Mouse (Mus musculus): ENCODE results near the gene Fgd3. TPM values are rescaled to one million over a fixed set of nuclear protein-coding genes. Genes with fewer than 3 reads are reported as not detected.

The Fgd3 gene
- total and polyA plus RNA-seq, 3 experiments, result 8.7 to 16.1 (median 14.5) TPM

DNA sequence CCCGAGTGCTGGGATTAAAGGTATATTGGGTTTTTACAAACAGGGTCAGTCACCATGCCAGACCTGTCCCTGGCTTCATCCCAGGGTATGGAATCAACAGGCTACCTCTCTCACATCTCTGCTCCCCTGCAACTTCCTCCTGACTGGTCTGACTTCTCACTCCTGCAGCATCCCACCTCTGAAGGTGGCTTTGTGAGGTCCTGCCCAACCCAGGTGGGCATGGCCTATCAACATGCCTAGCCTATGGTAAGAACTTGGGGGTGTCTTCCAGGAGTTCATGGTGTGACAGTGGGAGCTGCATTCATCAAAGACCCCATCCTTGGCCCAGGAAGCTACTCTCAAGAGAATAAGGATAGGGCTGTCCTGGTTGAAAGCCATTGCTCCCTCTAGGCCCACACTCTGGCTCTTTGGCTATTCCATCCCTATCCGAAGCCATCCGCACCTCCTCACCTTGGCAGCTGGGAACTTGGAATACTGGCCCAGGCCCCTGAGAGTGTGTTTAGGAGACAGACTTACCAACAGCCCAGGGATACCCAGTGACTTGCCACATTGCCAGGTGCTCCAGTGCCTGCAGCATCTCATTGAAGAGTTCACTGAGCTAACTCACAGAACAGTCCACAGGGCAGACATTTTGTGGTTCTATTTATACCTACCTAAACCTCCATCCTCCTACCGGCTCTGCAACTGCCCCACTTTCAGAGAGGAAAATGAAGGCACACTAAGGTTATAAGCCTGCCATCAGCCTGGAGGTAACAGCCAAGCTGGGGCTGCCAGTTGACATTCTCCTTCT is 107.2 kb downstream of the Fgd3 start:
- H3K9me3 ChIP-seq (replicated peaks; ENCODE audit: low read length), result no peaks in the 10 kb centered on the region
- H3K36me3 ChIP-seq (replicated peaks in 1 of 2; ENCODE audit: control insufficient read depth in 1 of 2, insufficient read depth in 1 of 2, low read length in 1 of 2), result no peaks in the 10 kb centered on the region
- TF ChIP-seq JUND (conservative IDR thresholded peaks at IDR 0.05; ENCODE audit: low read depth, low read length) (no peak), MYC (IDR thresholded peaks at IDR 0.05; ENCODE audit: low read depth, low read length) (no peak), TBP (conservative IDR thresholded peaks at IDR 0.05; ENCODE audit: low read depth, low read length) (no peak), ZKSCAN1 (IDR thresholded peaks at IDR 0.05; ENCODE audit: borderline replicate concordance, low read depth, low read length) (no peak), JUN (IDR thresholded peaks at IDR 0.05; ENCODE audit: insufficient read depth, low read depth, low read length) (no peak), CHD1 (IDR thresholded peaks at IDR 0.05; ENCODE audit: low read depth, low read length) (no peak), MAFK (IDR thresholded peaks at IDR 0.05; ENCODE audit: insufficient replicate concordance, low read length) (no peak), MXI1 (IDR thresholded peaks at IDR 0.05; ENCODE audit: low read depth, low read length) (no peak), MAZ (IDR thresholded peaks at IDR 0.05; ENCODE audit: low read depth, low read length) (no peak), ETS1 (conservative IDR thresholded peaks at IDR 0.05; ENCODE audit: low read depth, low read length) (no peak), POLR2AphosphoS2 (IDR thresholded peaks at IDR 0.05; ENCODE audit: low read depth, low read length) (no peak), MAX (IDR thresholded peaks at IDR 0.05; ENCODE audit: low read length) (no peak), RAD21 (IDR thresholded peaks at IDR 0.05; ENCODE audit: low read depth, low read length) (no peak), USF2 (conservative IDR thresholded peaks at IDR 0.05; ENCODE audit: low read depth, low read length) (no peak), RCOR1 (conservative IDR thresholded peaks at IDR 0.05; ENCODE audit: low read depth, low read length) (no peak), NELFE (IDR thresholded peaks at IDR 0.05; ENCODE audit: low read depth, low read length) (no peak), IRF4 (IDR thresholded peaks at IDR 0.05; ENCODE audit: low read depth, low read length) (no peak)
- in situ Hi-C loops (cut with MboI; ENCODE audit: low pct_ligation_motif_present, low pct_unique_long_range_greater_than_20kb, low sequenced_read_pairs), result no loop called here
- no peaks in the 10 kb centered on the region for H3K79me2 ChIP-seq (replicated peaks; ENCODE audit: control insufficient read depth, extremely low read depth, insufficient read depth, poor library complexity, severe bottlenecking)
- H3K4me1 ChIP-seq (ENCODE audit: control insufficient read depth in 1 of 2, insufficient read depth in 2 of 2), result peaks cover 0 to 21% of the 10 kb centered on the region in 2 experiments; a peak in 2 of 4 replicates
- peaks cover 26% of the 10 kb centered on the region for H3K27me3 ChIP-seq (replicated peaks)
- no peak overlapping the region for H3K4me2 ChIP-seq (ENCODE audit: insufficient read depth, low read depth, poor library complexity, severe bottlenecking)
- H3K27ac ChIP-seq (ENCODE audit: insufficient read depth, low read depth), result no peak overlapping the region
- DNase-seq (ENCODE audit: extremely low read depth), result no peak
- H3K9ac ChIP-seq (ENCODE audit: insufficient read depth, low read depth), result no peak overlapping the region
- dilution Hi-C loops (cut with MboI; ENCODE audit: extremely low pct_ligation_motif_present, extremely low pct_unique_long_range_greater_than_20kb, low sequenced_read_pairs), result no loop called here
- H3K4me3 ChIP-seq (replicated peaks in 1 of 3; ENCODE audit: low read depth in 2 of 3, low read length in 2 of 3, poor library complexity in 1 of 3), result no peak overlapping the region

Other genes with a start within 250 kb of the Fgd3 start
- 0.04 TPM in 1 of 2 replicates, not detected in the other for gene Wnk2, start 172.3 kb downstream of the Fgd3 start, total RNA-seq (2012; rRNA removed)
- not detected in 2 replicates for gene Wnk2, start 172.3 kb downstream of the Fgd3 start, total RNA-seq (2014; rRNA removed)
- gene Wnk2, start 172.3 kb downstream of the Fgd3 start, polyA plus RNA-seq (2012; ENCODE audit: insufficient read length, low read depth), result not detected in 2 replicates
- gene Ninj1, start 132.8 kb downstream of the Fgd3 start, total RNA-seq (2012; rRNA removed), result 12.7 and 14.2 TPM in 2 replicates
- 18.8 and 21.2 TPM in 2 replicates for gene Ninj1, start 132.8 kb downstream of the Fgd3 start, total RNA-seq (2014; rRNA removed)
- 24.9 and 25.2 TPM in 2 replicates for gene Ninj1, start 132.8 kb downstream of the Fgd3 start, polyA plus RNA-seq (2012; ENCODE audit: insufficient read length, low read depth)
- 4.9 and 5.2 TPM in 2 replicates for gene Card19, start 104.3 kb downstream of the Fgd3 start, total RNA-seq (2012; rRNA removed)
- gene Card19, start 104.3 kb downstream of the Fgd3 start, total RNA-seq (2014; rRNA removed), result 3.8 and 3.9 TPM in 2 replicates
- 5.7 and 9.3 TPM in 2 replicates for gene Card19, start 104.3 kb downstream of the Fgd3 start, polyA plus RNA-seq (2012; ENCODE audit: insufficient read length, low read depth)
- gene Susd3, start 71.6 kb downstream of the Fgd3 start, total RNA-seq (2012; rRNA removed), result 7.7 and 12.0 TPM in 2 replicates
- 19.0 and 24.2 TPM in 2 replicates for gene Susd3, start 71.6 kb downstream of the Fgd3 start, total RNA-seq (2014; rRNA removed)
- gene Susd3, start 71.6 kb downstream of the Fgd3 start, polyA plus RNA-seq (2012; ENCODE audit: insufficient read length, low read depth), result 6.0 and 8.2 TPM in 2 replicates
- 21.0 and 21.3 TPM in 2 replicates for gene Bicd2, start 21.3 kb upstream of the Fgd3 start, total RNA-seq (2012; rRNA removed)
- 16.9 and 18.0 TPM in 2 replicates for gene Bicd2, start 21.3 kb upstream of the Fgd3 start, total RNA-seq (2014; rRNA removed)
- 26.5 and 27.0 TPM in 2 replicates for gene Bicd2, start 21.3 kb upstream of the Fgd3 start, polyA plus RNA-seq (2012; ENCODE audit: insufficient read length, low read depth)
- 8.7 and 11.4 TPM in 2 replicates for gene Ippk, start 100.9 kb upstream of the Fgd3 start, total RNA-seq (2012; rRNA removed)
- gene Ippk, start 100.9 kb upstream of the Fgd3 start, total RNA-seq (2014; rRNA removed), result 21.5 and 23.6 TPM in 2 replicates
- gene Ippk, start 100.9 kb upstream of the Fgd3 start, polyA plus RNA-seq (2012; ENCODE audit: insufficient read length, low read depth), result 9.0 and 10.3 TPM in 2 replicates
- gene Tes3-ps, start 173.0 kb upstream of the Fgd3 start, total RNA-seq (2012; rRNA removed), result 0.25 TPM in 2 replicates
- 2.3 and 2.5 TPM in 2 replicates for gene Tes3-ps, start 173.0 kb upstream of the Fgd3 start, total RNA-seq (2014; rRNA removed)
- gene Tes3-ps, start 173.0 kb upstream of the Fgd3 start, polyA plus RNA-seq (2012; ENCODE audit: insufficient read length, low read depth), result 1.6 and 1.7 TPM in 2 replicates
- under 0.01 and 0.04 TPM in 2 replicates for gene Ecm2, start 184.5 kb upstream of the Fgd3 start, total RNA-seq (2012; rRNA removed)
- not detected in 2 replicates for gene Ecm2, start 184.5 kb upstream of the Fgd3 start, total RNA-seq (2014; rRNA removed)
- gene Ecm2, start 184.5 kb upstream of the Fgd3 start, polyA plus RNA-seq (2012; ENCODE audit: insufficient read length, low read depth), result 0.08 and 0.14 TPM in 2 replicates
- gene Aspn, start 224.1 kb upstream of the Fgd3 start, total RNA-seq (2012; rRNA removed), result not detected in 2 replicates
- gene Aspn, start 224.1 kb upstream of the Fgd3 start, total RNA-seq (2014; rRNA removed), result not detected in 2 replicates
- 0.23 and 0.27 TPM in 2 replicates for gene Aspn, start 224.1 kb upstream of the Fgd3 start, polyA plus RNA-seq (2012; ENCODE audit: insufficient read length, low read depth)